8 mouse cellular contexts compared by ENCODE assay signal in the genomic region with DNA sequence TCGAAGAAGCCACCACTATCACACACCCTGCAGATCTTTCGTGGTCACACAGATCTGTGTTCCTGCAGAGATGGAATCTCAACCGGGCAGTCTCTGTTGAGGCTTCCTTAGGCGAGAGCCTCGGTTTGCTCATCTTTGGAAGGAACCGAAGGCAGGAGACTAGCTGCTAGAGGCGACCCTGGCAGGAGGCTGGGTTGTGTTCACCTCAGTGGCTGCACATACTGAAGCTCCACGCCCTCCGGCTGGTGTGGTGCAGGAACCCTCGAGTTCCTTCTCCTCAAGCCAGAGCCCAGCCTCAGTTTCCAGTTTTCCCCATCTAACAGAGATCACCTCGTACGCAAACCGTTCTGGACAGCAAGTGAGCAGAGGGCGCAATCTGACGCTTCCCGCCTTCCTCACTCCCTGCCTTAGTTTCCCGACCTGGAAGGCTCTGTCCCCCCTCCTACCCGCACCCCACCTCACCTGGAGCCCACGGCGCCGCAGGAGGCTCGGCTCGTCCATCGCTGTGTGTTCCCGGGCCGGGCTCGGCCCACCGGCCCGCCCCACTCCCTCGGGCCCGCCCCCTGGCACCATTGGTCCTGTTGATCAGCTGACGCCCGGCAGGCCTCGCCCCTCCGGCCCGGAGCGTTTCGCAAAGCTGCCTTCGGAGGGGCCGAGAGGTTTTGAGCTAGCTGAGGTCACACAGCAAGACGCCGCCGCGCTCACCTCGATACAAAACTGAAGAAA. TPM values are rescaled to one million over a fixed set of nuclear protein-coding genes. Genes with fewer than 3 reads are reported as not detected.
DNase-seq lines count a peak whose midpoint lies in the region; ATAC-seq lines count a peak whose summit lies in the region.

A gene (minus strand): TSS at position 574 of the 726 bp plus-strand sequence.

- no peaks in the 10 kb centered on the region for H3K36me3 ChIP-seq in hindbrain, embryonic 12.5 days
- no peaks in the 10 kb centered on the region for H3K36me3 ChIP-seq in macrophage (ENCODE audit: inconsistent target)

- no peak within 1 kb of the TSS for H3K27ac ChIP-seq in hindbrain, embryonic 12.5 days
- peak within 1 kb of the TSS; percentile 96 for H3K27ac ChIP-seq in macrophage

- peak; percentile 88 for ATAC-seq in hindbrain, embryonic 12.5 days (ENCODE audit: low FRiP score)

- H3K4me3 ChIP-seq in hindbrain, embryonic 12.5 days = peak within 1 kb of the TSS; percentile 42
- H3K4me3 ChIP-seq in macrophage (ENCODE audit: inconsistent target) = peak within 1 kb of the TSS; percentile 92

- H3K9me3 ChIP-seq in hindbrain, embryonic 12.5 days (replicated peaks) = no peaks in the 10 kb centered on the region

- WGBS in hindbrain, embryonic 12.5 days = 2% methylated on average over 45 of the region's 45 CpGs
- under 1% methylated on average over 45 of the region's 45 CpGs for WGBS in macrophage (ENCODE audit: missing documents)

- H3K4me2 ChIP-seq in hindbrain, embryonic 12.5 days (replicated peaks) = peak within 1 kb of the TSS; percentile 72

- H3K27me3 ChIP-seq in hindbrain, embryonic 12.5 days = peaks cover 67% of the 10 kb centered on the region

- peak within 1 kb of the TSS; percentile 44; the same call in 1 of the 2 replicates for H3K9ac ChIP-seq in hindbrain, embryonic 12.5 days

- peak; percentile 55 for DNase-seq in MEL-GATA-1-ER (ENCODE audit: extremely low read depth, low read depth)
- peak; percentile 76 for DNase-seq in c-Kit-positive CD71-negative TER-119-negative erythroid progenitor cells, embryonic 14.5 days (ENCODE audit: low read depth)
- peak in 1 of 2 experiments; percentile 85 for DNase-seq in frontal cortex, adult 2 months (ENCODE audit: extremely low spot score in 1 of 2, low spot score in 1 of 2)
- DNase-seq in layer of hippocampus, postnatal 36 days = peak; percentile 82 to 85
- DNase-seq in right cerebral cortex, adult 18-20 months = peak; percentile 88
- peak; percentile 84 for DNase-seq in urinary bladder, postnatal 25 days (ENCODE audit: low spot score)

- peaks cover 45% of the 10 kb centered on the region for H3K79me2 ChIP-seq in macrophage (ENCODE audit: inconsistent target)

- H3K4me1 ChIP-seq in hindbrain, embryonic 12.5 days = peaks cover 22% of the 10 kb centered on the region

RNA-seq across cellular contexts. Expression of the gene that starts here (rescaled TPM):
- 178 and 202 TPM in 2 replicates for polyA plus RNA-seq in frontal cortex, adult 2 months (2012; rRNA removed)
- polyA plus RNA-seq in hindbrain, embryonic 12.5 days (2016; fragmentation: Nextera tagmentation; extraction: Ambion mirVana) = 16.0 and 17.7 TPM in 2 replicates
- 100 to 1,000 TPM; 452 to 459 TPM for total RNA-seq in layer of hippocampus, postnatal 36 days (2021)
- 100 to 1,000 TPM in 18 of 26 experiments, 10 to 100 TPM in 8; 21.9 to 301 (median 190) TPM for total RNA-seq in macrophage (2018; cell fraction: chromatin; rRNA removed)
- total RNA-seq in macrophage (2018; cell fraction: cytosol; rRNA removed) = 10 to 100 TPM; 19.1 to 88.9 (median 67.2) TPM
- 100 to 1,000 TPM in 16 of 26 experiments, 10 to 100 TPM in 10; 21.5 to 225 (median 122) TPM for total RNA-seq in macrophage (2018; cell fraction: nucleus; rRNA removed)
- polyA plus RNA-seq in macrophage (2018) = 40.6 to 60.5 TPM (median 46.5 TPM) in 3 replicates
